Mouse (Mus musculus): ENCODE results near the gene Crk. TPM values are rescaled to one million over a fixed set of nuclear protein-coding genes. Genes with fewer than 3 reads are reported as not detected.

The Crk gene
- polyA plus RNA-seq, 1 experiment from 2014 or later: 113 TPM

DNA sequence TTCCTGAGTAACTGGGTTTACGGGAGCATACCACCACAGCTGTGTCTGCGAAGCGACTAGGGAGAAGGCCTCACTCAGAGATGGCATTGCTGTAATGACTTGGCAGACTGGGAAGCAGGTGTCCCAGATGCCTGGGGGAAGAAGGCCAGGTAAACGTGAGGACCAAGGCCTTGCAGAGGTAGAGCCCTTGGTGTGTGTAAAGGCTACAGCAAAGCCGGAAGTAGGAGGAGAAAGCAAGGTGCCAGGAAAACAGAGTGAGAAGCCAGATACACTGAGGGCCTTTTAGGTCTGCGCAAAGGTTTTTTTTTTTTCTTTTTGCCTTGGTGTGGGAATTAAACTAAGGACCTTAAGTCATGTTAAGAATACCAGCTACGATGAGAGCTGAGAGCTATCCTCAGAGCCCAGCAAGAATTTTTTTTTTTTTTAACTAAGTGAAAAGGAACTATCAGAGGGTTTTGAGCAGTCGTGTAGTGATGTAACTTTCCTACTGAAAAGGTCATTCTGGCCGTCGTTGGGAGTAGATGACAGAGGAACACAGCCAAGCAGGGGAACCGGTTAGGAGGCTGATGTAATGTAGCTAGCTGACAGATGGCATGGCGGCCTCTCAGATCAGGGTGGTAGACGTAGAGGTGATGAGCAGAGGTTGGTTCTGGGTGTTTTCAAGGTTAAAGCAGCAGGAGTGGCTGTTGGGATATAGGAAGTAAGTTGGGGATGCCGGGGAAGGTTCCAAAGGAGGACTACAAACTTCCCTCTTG is 19.9 kb upstream of the Crk start:
- peaks cover 40% of the 10 kb centered on the region for H3K4me1 ChIP-seq
- DNase-seq (ENCODE audit: low spot score): no peak
- 83% methylated on average over 14 of the region's 14 CpGs for WGBS
- H3K27ac ChIP-seq: no peak overlapping the region
- no peaks in the 10 kb centered on the region for H3K27me3 ChIP-seq (ENCODE audit: insufficient read depth, poor library complexity, severe bottlenecking)
- peaks cover 70% of the 10 kb centered on the region for H3K36me3 ChIP-seq
- no peaks in the 10 kb centered on the region for H3K9me3 ChIP-seq
- H3K4me3 ChIP-seq: no peak overlapping the region

- WGBS: 93% methylated on average over 12 of the region's 12 CpGs
- Histone ChIP-seq H3K4me3 (no peak overlapping the region), H3K27ac (no peak overlapping the region), H3K36me3 (peaks cover 76% of the 10 kb centered on the region), H3K27me3 (ENCODE audit: insufficient read depth, poor library complexity, severe bottlenecking) (no peaks in the 10 kb centered on the region), H3K4me1 (peaks cover 30% of the 10 kb centered on the region), H3K9me3 (no peaks in the 10 kb centered on the region)
- DNase-seq (ENCODE audit: low spot score): no peak
Measured at GRCm38 (mm10) chr11:75660081-75660590, 18.9 kb upstream of the Crk start.

DNA sequence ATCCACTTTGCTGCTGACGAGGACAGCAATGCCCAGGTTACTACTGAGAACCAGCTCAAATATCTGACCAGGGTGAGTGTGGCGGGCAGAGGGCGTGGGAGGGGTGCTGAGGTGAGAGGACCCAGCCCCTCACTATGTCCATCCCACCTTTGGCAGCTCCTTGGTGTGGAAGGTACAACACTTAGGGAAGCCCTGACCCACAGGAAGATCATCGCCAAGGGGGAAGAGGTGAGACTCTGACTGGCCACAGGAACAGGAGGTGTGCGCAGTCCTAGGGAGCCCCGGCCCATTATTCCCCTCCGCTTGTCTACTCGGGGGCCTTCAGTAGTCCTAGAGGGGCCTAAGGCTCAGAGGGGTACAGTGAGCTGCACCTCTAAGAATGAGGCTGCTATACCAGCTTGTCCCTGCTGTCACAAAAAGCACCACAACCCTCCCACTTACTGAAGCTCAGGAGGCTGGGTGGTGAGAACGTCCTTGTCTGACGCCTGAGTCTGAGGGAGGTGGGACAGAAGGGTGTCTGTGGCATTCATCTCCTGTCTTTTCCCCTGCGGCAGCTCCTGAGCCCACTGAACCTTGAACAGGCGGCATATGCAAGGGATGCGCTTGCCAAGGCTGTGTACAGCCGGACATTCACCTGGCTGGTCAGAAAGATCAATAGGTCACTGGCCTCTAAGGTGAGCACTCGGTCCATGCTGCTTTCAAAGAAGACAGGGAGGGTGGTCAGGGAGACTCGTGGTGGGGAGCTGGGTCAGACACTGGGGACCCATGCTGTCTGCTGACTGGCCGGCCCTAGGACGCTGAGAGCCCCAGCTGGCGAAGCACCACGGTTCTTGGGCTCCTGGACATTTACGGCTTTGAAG is 17.9 kb upstream of the Crk start:
- no peak for DNase-seq (ENCODE audit: low spot score)
- 93% methylated on average over 21 of the region's 21 CpGs for WGBS

DNA sequence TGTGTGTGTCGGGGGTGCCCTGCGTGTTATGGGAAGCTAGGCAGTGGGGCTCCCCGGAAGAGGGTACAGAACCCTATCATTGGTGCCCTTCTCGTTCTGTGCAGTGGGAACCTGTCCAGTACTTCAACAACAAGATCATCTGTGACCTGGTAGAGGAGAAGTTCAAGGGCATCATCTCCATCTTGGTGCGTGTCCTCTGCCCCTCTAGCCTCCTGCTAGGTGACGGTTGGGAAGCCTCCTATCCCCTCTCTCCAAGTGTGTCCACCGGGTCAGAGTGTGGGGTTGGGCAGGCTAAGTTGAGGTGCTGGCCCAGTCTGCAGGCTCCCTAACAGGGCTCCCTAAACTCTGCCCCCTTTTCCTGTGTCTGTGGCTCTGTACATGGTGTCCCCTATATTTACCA is 16.9 kb upstream of the Crk start:
- Histone ChIP-seq H3K4me3 (no peak overlapping the region), H3K36me3 (peaks cover 95% of the 10 kb centered on the region), H3K27me3 (ENCODE audit: insufficient read depth, poor library complexity, severe bottlenecking) (no peaks in the 10 kb centered on the region), H3K9me3 (no peaks in the 10 kb centered on the region), H3K27ac (no peak overlapping the region), H3K4me1 (peaks cover 11% of the 10 kb centered on the region)
- no peak for DNase-seq (ENCODE audit: low spot score)
- WGBS: 89% methylated on average over 7 of the region's 7 CpGs

More for the DNA sequence above, 17.9 kb upstream of the Crk start:
- H3K4me3 ChIP-seq: no peak overlapping the region
- H3K4me1 ChIP-seq: peaks cover 20% of the 10 kb centered on the region
- H3K9me3 ChIP-seq: no peaks in the 10 kb centered on the region
- peaks cover 87% of the 10 kb centered on the region for H3K36me3 ChIP-seq
- H3K27me3 ChIP-seq (ENCODE audit: insufficient read depth, poor library complexity, severe bottlenecking): no peaks in the 10 kb centered on the region
- H3K27ac ChIP-seq: no peak overlapping the region

DNA sequence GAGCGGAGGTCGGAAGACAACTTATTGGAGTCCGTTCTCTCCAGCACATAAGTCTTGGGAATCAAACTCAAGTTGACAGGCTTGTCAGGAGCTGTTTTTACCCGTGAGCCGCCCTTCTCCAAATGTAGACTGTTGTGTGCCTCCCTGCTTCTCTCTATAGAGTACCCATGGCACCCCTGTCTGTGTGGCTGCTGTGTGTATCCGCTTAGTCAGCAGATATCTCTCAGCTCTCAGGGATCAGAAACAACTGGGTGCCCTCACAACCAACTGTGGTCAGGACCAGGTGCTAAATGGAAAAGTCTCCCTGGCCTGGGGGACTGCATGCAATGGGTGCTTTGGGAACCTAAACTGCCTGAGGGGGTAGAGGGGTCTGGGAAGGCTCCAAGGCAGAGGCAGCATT is 12.8 kb upstream of the Crk start:
- Histone ChIP-seq H3K27me3 (ENCODE audit: insufficient read depth, poor library complexity, severe bottlenecking) (no peaks in the 10 kb centered on the region), H3K36me3 (peaks cover 95% of the 10 kb centered on the region), H3K27ac (no peak overlapping the region), H3K9me3 (no peaks in the 10 kb centered on the region), H3K4me1 (no peaks in the 10 kb centered on the region), H3K4me3 (no peak overlapping the region)
- no peak for DNase-seq (ENCODE audit: low spot score)
- 89% methylated on average over 6 of the region's 6 CpGs for WGBS

DNA sequence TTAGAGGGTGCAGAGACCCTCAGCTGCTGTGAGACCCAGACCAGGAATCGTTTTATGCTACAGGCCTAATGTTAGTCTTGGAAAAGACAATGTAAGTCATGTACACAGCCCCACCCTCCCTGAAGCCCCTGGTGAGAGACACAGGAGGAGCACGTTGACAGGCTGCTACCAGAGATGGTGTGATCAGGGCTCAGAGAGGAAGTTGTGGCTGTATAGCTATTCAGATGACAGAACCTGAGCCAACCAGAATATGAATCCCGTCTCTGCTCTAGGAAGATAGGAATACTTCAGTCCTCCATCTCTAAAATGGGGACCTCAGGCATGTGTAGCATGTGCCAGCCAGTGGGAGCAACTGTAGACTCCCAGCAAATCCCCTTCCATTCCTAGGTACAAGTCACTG is 10.4 kb upstream of the Crk start:
- Histone ChIP-seq H3K27ac (no peak overlapping the region), H3K4me3 (no peak overlapping the region), H3K27me3 (ENCODE audit: insufficient read depth, poor library complexity, severe bottlenecking) (no peaks in the 10 kb centered on the region), H3K9me3 (no peaks in the 10 kb centered on the region), H3K36me3 (peaks cover 96% of the 10 kb centered on the region), H3K4me1 (no peaks in the 10 kb centered on the region)
- 80% methylated on average over 3 of the region's 3 CpGs for WGBS
- no peak for DNase-seq (ENCODE audit: low spot score)

DNA sequence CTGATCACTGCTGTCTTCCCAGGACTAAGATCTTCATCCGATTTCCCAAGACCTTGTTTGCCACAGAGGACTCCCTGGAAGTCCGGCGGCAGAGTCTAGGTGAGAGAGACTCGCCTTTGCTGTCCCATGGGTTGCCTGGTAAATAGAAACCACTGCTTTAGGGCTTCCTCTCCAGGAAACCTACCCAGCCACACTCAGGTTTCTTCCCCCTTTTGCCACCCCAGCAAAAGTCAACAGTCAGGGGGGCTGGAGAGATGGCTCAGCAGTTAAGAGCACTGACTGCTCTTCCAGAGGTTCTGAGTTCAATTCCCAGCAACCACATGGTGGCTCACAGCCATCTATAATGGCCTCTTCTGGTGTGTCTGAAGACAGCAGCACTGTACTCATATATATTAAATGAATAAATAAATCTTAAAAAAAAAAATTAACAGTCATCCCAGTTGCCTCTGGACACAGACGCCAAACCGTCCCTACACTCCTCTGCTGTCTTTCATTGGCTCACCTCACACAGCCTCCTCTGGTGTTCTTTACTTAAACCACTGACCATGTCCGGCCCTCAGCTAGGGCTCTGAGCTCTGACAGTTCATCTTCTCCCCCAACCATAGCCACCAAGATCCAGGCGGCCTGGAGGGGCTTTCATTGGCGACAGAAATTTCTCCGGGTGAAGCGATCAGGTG is 9.7 kb upstream of the Crk start:
- Histone ChIP-seq H3K4me3 (no peak overlapping the region), H3K27me3 (ENCODE audit: insufficient read depth, poor library complexity, severe bottlenecking) (no peaks in the 10 kb centered on the region), H3K9me3 (no peaks in the 10 kb centered on the region), H3K27ac (no peak overlapping the region), H3K4me1 (no peaks in the 10 kb centered on the region), H3K36me3 (peaks cover 97% of the 10 kb centered on the region)
- 88% methylated on average over 11 of the region's 11 CpGs for WGBS
- no peak for DNase-seq (ENCODE audit: low spot score)

GRCm38 (mm10) chr11:75669853-75670200 is 9.2 kb upstream of the Crk start:
- Histone ChIP-seq H3K27me3 (ENCODE audit: insufficient read depth, poor library complexity, severe bottlenecking) (no peaks in the 10 kb centered on the region), H3K4me1 (no peaks in the 10 kb centered on the region), H3K27ac (no peak overlapping the region), H3K9me3 (no peaks in the 10 kb centered on the region), H3K4me3 (no peak overlapping the region), H3K36me3 (peaks cover 93% of the 10 kb centered on the region)
- 90% methylated on average over 12 of the region's 12 CpGs for WGBS
- DNase-seq (ENCODE audit: low spot score): no peak

- WGBS: 89% methylated on average over 22 of the region's 22 CpGs
- DNase-seq (ENCODE audit: low spot score): no peak
- no peaks in the 10 kb centered on the region for H3K4me1 ChIP-seq
Measured at GRCm38 (mm10) chr11:75671426-75672180, 7.5 kb upstream of the Crk start.

DNA sequence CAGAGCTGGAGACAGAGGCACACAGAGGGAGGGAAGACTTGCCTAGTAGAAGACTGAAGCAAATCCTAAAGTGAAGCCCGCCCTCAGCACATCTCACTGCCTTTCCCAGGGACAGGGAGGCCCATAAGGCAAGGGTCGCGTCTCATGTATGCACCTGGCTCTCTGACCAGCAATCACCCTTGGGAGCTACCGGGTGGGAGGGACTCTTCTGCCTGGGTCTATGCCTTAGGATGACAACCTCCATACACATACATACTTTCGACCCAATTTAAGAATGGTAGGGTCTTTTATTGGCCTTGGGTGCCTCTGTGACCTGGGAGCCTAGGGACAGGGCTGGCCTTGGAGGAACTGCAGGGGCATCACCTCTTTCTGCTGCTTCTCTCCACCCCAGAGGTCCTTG is 5.6 kb upstream of the Crk start:
- DNase-seq (ENCODE audit: low spot score): no peak
- H3K4me3 ChIP-seq: no peak overlapping the region
- 88% methylated on average over 5 of the region's 5 CpGs for WGBS
- H3K4me1 ChIP-seq: peaks cover under 1% of the 10 kb centered on the region; the same call in 1 of the 2 replicates
- H3K9me3 ChIP-seq: no peaks in the 10 kb centered on the region
- H3K36me3 ChIP-seq: peaks cover 59% of the 10 kb centered on the region
- H3K27me3 ChIP-seq (ENCODE audit: insufficient read depth, poor library complexity, severe bottlenecking): no peaks in the 10 kb centered on the region
- H3K27ac ChIP-seq: no peak overlapping the region

More at GRCm38 (mm10) chr11:75671426-75672180, 7.5 kb upstream of the Crk start:
- H3K27me3 ChIP-seq (ENCODE audit: insufficient read depth, poor library complexity, severe bottlenecking): no peaks in the 10 kb centered on the region
- H3K27ac ChIP-seq: no peak overlapping the region
- H3K36me3 ChIP-seq: peaks cover 77% of the 10 kb centered on the region
- no peak overlapping the region for H3K4me3 ChIP-seq
- no peaks in the 10 kb centered on the region for H3K9me3 ChIP-seq

DNA sequence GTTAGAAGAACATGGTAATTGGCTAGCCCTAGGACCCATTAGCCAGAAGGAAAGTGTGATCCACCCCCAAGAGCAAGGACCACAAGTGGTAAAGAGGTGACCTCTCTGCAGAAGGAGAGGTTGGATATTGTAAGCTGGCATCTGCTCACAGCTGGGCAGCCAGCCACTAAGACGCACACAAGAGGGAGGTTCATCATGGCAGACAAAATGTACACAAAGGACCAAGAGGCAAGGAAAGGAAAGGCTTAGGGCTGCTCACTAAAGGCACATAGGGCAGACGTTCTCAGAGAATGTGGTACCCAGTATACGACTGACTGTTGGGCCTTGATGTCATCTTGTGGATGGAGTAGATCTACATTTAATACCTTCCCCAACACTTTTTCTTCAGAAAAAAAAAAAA is 4.2 kb upstream of the Crk start:
- H3K27ac ChIP-seq: no peak overlapping the region
- no peak overlapping the region for H3K4me3 ChIP-seq
- no peak for DNase-seq (ENCODE audit: low spot score)
- 75% methylated on average over 3 of the region's 3 CpGs for WGBS
- no peaks in the 10 kb centered on the region for H3K27me3 ChIP-seq (ENCODE audit: insufficient read depth, poor library complexity, severe bottlenecking)
- H3K4me1 ChIP-seq: peaks cover 7% of the 10 kb centered on the region; the same call in 1 of the 2 replicates
- H3K9me3 ChIP-seq: no peaks in the 10 kb centered on the region
- peaks cover 44% of the 10 kb centered on the region for H3K36me3 ChIP-seq
